Mouse (Mus musculus) myocyte (in vitro differentiated cells): ENCODE measurements around the gene Dnase1l2. TPM values are rescaled to one million over a fixed set of nuclear protein-coding genes. Genes with fewer than 3 reads are reported as not detected.
A peak's percentile ranks its signal among the peaks of the same experiment; 100 is the strongest.

Experiments used
- H3K27me3 ChIP-seq: one replicate; pipeline ENCODE4 v1.6.1; 2011; ENCODE audit not compliant: control insufficient read depth, insufficient read depth, insufficient read length
- H3K36me3 ChIP-seq: one replicate; pipeline ENCODE4 v1.6.1; 2011; ENCODE audit not compliant: control insufficient read depth, insufficient read depth
- H3K4me2 ChIP-seq: one replicate; pipeline ENCODE4 v1.6.1; 2011; ENCODE audit warnings: low read depth, control low read depth
- H3K4me3 ChIP-seq: one replicate; pipeline ENCODE4 v1.5.1; 2011; ENCODE audit warnings: mild to moderate bottlenecking, control low read depth, moderate library complexity
- H3K79me2 ChIP-seq: one replicate; pipeline ENCODE4 v1.6.1; 2011; ENCODE audit not compliant: control insufficient read depth, insufficient read depth
- H3ac ChIP-seq: one replicate; pipeline ENCODE4 v1.6.1; 2011; ENCODE audit not compliant: control insufficient read depth, insufficient read length
- CEBPB ChIP-seq: IDR thresholded peaks from 2 replicates; pipeline ENCODE4 v1.6.1; 2011; ENCODE audit warnings: mild to moderate bottlenecking, moderate library complexity; ENCODE audit not compliant: poor library complexity, insufficient read depth, severe bottlenecking
- E2F4 ChIP-seq: IDR thresholded peaks from one replicate; pipeline ENCODE4 v1.6.1; 2011; ENCODE audit warnings: mild to moderate bottlenecking, control low read depth, moderate library complexity; ENCODE audit not compliant: insufficient read depth
- MAX ChIP-seq: IDR thresholded peaks from one replicate; pipeline ENCODE4 v1.6.1; 2011; ENCODE audit warnings: low read depth, mild to moderate bottlenecking, control low read depth
- MYOD1 ChIP-seq, 3 experiments: IDR thresholded peaks; one replicate each; pipeline ENCODE4 v1.6.1; 2011; ENCODE audit warnings: control low read depth in 2 of 3, low read depth in 2 of 3, mild to moderate bottlenecking in 2 of 3, moderate library complexity in 1 of 3; ENCODE audit not compliant: insufficient read length in 2 of 3, control insufficient read depth in 1 of 3
- MYOG ChIP-seq, 3 experiments: IDR thresholded peaks; one replicate each; pipeline ENCODE4 v1.6.1; 2011; ENCODE audit warnings: control low read depth in 2 of 3, low read depth in 2 of 3, mild to moderate bottlenecking in 2 of 3; ENCODE audit not compliant: insufficient read length in 2 of 3, control insufficient read depth in 1 of 3, insufficient read depth in 1 of 3
- POLR2A ChIP-seq: IDR thresholded peaks from one replicate; pipeline ENCODE4 v1.6.1; 2011; ENCODE audit warnings: low read depth, mild to moderate bottlenecking, control low read depth, moderate library complexity; ENCODE audit not compliant: insufficient read length
- POLR2AphosphoS2 ChIP-seq: IDR thresholded peaks from one replicate; pipeline ENCODE4 v1.6.1; 2011; ENCODE audit warnings: low read depth, control low read depth; ENCODE audit not compliant: insufficient read length
- REST ChIP-seq: IDR thresholded peaks from one replicate; pipeline ENCODE4 v1.6.1; 2011; ENCODE audit warnings: mild to moderate bottlenecking, control low read depth, moderate library complexity; ENCODE audit not compliant: insufficient read depth, insufficient read length
- SRF ChIP-seq: IDR thresholded peaks from one replicate; pipeline ENCODE4 v1.6.1; 2011; ENCODE audit warnings: low read depth; ENCODE audit not compliant: control insufficient read depth, insufficient read length
- TCF12 ChIP-seq: IDR thresholded peaks from one replicate; pipeline ENCODE4 v1.6.1; 2011; ENCODE audit warnings: mild to moderate bottlenecking, control low read depth; ENCODE audit not compliant: poor library complexity, insufficient read depth, severe bottlenecking
- TCF3 ChIP-seq: IDR thresholded peaks from one replicate; pipeline ENCODE4 v1.6.1; 2011; ENCODE audit warnings: low read depth, control low read depth; ENCODE audit not compliant: insufficient read length
- USF1 ChIP-seq: IDR thresholded peaks from one replicate; pipeline ENCODE4 v1.6.1; 2011; ENCODE audit warnings: low read depth, mild to moderate bottlenecking, control low read depth, moderate library complexity
- polyA plus RNA-seq: library from polyadenylated mRNA; unstranded; fragments of >200 nt; fragmentation: generic; extraction: Trizol; gene quantifications from one replicate; pipeline ENCODE4 v1.2.1, GENCODE M21; 2012; ENCODE audit warnings: missing spikeins

Gene Dnase1l2
- polyA plus RNA-seq, 1 experiment, result 1.0 TPM

DNA sequence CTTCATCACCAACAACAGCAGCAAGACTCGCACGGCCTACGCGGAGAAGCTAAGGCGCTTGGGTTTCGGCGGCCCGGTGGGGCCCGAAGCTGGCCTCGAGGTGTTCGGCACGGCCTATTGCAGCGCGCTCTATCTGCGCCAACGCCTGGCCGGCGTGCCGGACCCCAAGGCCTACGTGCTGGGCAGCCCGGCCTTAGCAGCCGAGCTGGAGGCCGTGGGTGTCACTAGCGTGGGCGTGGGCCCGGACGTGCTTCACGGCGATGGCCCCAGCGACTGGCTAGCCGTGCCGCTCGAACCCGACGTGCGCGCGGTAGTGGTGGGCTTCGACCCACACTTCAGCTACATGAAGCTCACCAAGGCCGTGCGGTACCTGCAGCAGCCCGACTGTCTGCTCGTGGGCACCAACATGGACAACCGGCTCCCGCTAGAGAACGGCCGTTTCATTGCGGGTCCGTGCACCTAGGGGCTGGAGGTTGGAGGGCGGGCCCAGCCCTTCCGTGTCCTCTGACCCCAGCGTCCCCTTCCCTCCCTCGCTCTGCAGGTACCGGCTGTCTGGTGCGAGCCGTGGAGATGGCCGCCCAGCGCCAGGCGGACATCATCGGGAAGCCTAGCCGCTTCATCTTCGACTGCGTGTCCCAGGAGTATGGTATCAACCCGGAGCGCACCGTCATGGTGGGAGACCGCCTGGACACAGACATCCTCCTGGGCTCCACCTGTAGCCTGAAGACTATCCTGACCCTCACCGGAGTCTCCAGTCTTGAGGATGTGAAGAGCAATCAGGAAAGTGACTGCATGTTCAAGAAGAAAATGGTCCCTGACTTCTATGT is 28.0 kb upstream of the Dnase1l2 start:
- Histone ChIP-seq H3K27me3 (no peaks in the 10 kb centered on the region), H3ac (peak overlapping the region; percentile 72), H3K36me3 (peaks cover 9% of the 10 kb centered on the region), H3K79me2 (peaks cover 22% of the 10 kb centered on the region), H3K4me3 (peak overlapping the region; percentile 72), H3K4me2 (peak overlapping the region; percentile 96)
- TF ChIP-seq TCF3, result no peak
- peak in 1 of 3 experiments; percentile 11 for TF ChIP-seq MYOG (IDR thresholded peaks at IDR 0.05; ENCODE audit: control insufficient read depth in 1 of 3, insufficient read depth in 1 of 3, insufficient read length in 2 of 3, low read depth in 2 of 3)

DNA sequence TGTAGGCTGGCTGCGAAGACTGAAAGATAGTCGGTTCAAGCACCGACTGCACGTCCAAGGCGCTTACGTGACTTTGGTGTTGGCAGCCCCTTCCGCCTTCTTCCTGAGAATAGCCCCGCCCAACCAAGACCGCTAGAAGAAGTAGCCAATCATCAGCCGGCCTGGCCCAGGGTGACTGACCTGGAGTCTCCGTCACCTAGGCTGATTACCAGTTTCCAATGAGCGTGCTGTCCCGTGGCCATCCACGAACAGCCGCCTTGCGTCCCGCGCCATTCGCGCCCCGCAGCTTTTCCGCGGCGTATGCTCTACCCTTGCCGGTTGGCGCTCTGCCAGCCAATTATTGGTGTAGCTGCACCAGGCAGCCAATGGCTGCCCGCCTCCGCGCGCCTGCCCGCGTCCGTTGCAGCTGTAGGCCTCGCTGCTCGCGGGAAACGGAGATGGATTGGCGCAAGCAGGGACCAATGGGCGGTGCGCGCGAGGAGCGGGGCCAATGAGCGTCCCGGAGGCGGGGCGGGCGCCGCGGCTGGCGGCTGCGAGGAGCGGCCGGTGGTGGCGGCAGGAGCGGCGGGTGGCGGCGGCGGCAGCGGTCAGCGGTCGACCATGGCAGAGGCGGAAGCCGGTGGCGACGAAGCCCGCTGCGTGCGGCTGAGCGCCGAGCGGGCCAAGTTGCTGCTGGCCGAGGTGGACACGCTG is 27.2 kb upstream of the Dnase1l2 start, which contains the start of the genes E4f1 and Pgp:
E4f1 (minus strand) TSS at position 404 of the 693 bp plus-strand sequence.
Pgp (plus strand) TSS at position 483 of the 693 bp plus-strand sequence.
- Histone ChIP-seq H3K79me2 (peaks cover 22% of the 10 kb centered on the region), H3K27me3 (no peaks in the 10 kb centered on the region), H3K36me3 (no peaks in the 10 kb centered on the region), H3K4me3 (peak within 1 kb of the TSS; percentile 72), H3ac (peak within 1 kb of the TSS; percentile 72), H3K4me2 (peak within 1 kb of the TSS; percentile 96)
- peak; percentile 69 for TF ChIP-seq POLR2AphosphoS2
- TF ChIP-seq MYOD1 (IDR thresholded peaks at IDR 0.05; ENCODE audit: control insufficient read depth in 1 of 3, insufficient read length in 2 of 3, low read depth in 2 of 3), result peak in 1 of 3 experiments; percentile 70
- peak; percentile 7 for TF ChIP-seq SRF
- no peak for TF ChIP-seq TCF12
- TF ChIP-seq E2F4, result peak; percentile 49
- peak; percentile 79 for TF ChIP-seq POLR2A
- TF ChIP-seq USF1, result no peak
- peak in 1 of 3 experiments; percentile 70 for TF ChIP-seq MYOG (IDR thresholded peaks at IDR 0.05; ENCODE audit: control insufficient read depth in 1 of 3, insufficient read depth in 1 of 3, insufficient read length in 2 of 3, low read depth in 2 of 3)

DNA sequence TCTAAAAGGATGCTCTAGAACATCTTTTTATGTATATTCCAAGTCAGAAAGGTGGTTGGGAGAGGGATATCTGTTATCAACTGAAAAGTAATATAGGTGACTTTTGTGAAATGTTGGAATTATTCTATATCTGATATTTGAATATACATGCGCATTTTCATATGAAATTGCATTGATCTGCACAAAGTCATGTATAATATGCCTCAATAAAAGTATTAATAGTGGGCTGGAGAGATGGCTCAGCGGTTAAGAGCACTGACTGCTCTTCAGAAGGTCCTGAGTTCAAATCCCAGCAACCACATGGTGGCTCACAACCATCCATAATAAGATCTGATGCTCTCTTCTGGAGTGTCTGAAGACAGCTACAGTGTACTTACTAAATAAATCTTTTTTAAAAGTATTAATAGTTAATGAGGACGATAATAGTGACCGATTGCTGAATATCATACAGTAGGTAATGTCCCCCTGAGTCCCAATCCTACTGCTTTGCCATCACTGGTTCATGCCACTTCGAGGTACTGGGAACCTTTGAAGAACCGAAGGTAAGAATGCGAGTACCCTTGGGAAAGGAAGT is 26.5 kb upstream of the Dnase1l2 start:
- Histone ChIP-seq H3K36me3 (no peaks in the 10 kb centered on the region), H3K4me2 (peak overlapping the region; percentile 71), H3K27me3 (no peaks in the 10 kb centered on the region), H3K4me3 (peak overlapping the region; percentile 72), H3K79me2 (peaks cover 22% of the 10 kb centered on the region), H3ac (peak overlapping the region; percentile 72)
- TF ChIP-seq TCF12 (no peak), POLR2A (no peak), E2F4 (no peak), POLR2AphosphoS2 (no peak), CEBPB (no peak), MYOD1 (IDR thresholded peaks at IDR 0.05; ENCODE audit: control insufficient read depth in 1 of 3, insufficient read length in 2 of 3, low read depth in 2 of 3) (no peak), MAX (no peak), SRF (no peak), MYOG (IDR thresholded peaks at IDR 0.05; ENCODE audit: control insufficient read depth in 1 of 3, insufficient read depth in 1 of 3, insufficient read length in 2 of 3, low read depth in 2 of 3) (no peak), TCF3 (no peak), REST (no peak), USF1 (no peak)

DNA sequence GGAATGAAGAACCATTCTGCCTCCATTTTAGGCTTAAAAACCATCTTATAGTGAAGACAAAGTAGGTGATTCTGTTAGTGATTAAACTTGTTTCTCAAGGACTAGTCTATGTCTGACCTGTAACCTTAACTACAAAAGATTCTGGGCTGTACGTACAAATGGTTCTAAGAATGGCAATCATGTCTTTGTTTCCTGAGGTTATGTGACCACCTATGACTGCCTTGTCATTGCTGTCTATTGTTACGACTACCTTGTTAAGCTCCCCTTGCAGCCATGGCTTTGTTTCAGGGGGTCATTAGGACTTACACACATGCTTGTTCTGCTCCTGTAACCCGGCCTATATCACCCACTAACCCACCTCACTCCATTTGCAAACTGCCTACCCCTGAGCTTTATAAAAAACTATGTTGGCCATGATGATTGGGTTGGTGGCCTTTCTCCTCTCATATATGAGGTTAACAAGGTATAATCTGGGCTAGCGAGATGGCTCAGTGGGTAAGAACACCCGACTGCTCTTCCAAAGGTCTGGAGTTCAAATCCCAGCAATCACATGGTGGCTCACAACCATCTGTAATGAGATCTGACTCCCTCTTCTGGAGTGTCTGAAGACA is 25.8 kb upstream of the Dnase1l2 start:
- no peak overlapping the region for H3K4me2 ChIP-seq
- no peak overlapping the region for H3K4me3 ChIP-seq
- H3K36me3 ChIP-seq, result no peaks in the 10 kb centered on the region
- TF ChIP-seq USF1 (no peak), REST (no peak), MYOG (IDR thresholded peaks at IDR 0.05; ENCODE audit: control insufficient read depth in 1 of 3, insufficient read depth in 1 of 3, insufficient read length in 2 of 3, low read depth in 2 of 3) (no peak), SRF (no peak), TCF3 (no peak), MAX (no peak), POLR2A (no peak), E2F4 (no peak), TCF12 (no peak), MYOD1 (IDR thresholded peaks at IDR 0.05; ENCODE audit: control insufficient read depth in 1 of 3, insufficient read length in 2 of 3, low read depth in 2 of 3) (no peak), CEBPB (no peak), POLR2AphosphoS2 (no peak)
- no peak overlapping the region for H3ac ChIP-seq
- no peaks in the 10 kb centered on the region for H3K27me3 ChIP-seq
- peaks cover 22% of the 10 kb centered on the region for H3K79me2 ChIP-seq
